Mouse (Mus musculus): ENCODE data around the gene Guca2a. TPM values are rescaled to one million over a fixed set of nuclear protein-coding genes. Genes with fewer than 3 reads are reported as not detected.

The Guca2a gene
- total and polyA plus RNA-seq, 3 experiments: not detected

GRCm38 (mm10) chr4:119665166-119665565 is 27.7 kb downstream of the Guca2a start:
- no peak overlapping the region for H3K4me2 ChIP-seq (ENCODE audit: insufficient read depth, low read depth, poor library complexity, severe bottlenecking)
- H3K27ac ChIP-seq (ENCODE audit: insufficient read depth, low read depth): no peak overlapping the region
- no peaks in the 10 kb centered on the region for H3K27me3 ChIP-seq (replicated peaks)

GRCm38 (mm10) chr4:119666116-119666515 is 28.6 kb downstream of the Guca2a start:
- dilution Hi-C loops (cut with MboI; ENCODE audit: extremely low pct_ligation_motif_present, extremely low pct_unique_long_range_greater_than_20kb, low sequenced_read_pairs) (no loop called here), in situ Hi-C loops (cut with MboI; ENCODE audit: low pct_ligation_motif_present, low pct_unique_long_range_greater_than_20kb, low sequenced_read_pairs) (loop anchor here (5.0 to 25.0 kb wide), 4 partner anchors 34 to 404 kb away; partner anchors contain the start of genes Cldn19, Ppcs and Zmynd12)
- H3K79me2 ChIP-seq (replicated peaks; ENCODE audit: control insufficient read depth, extremely low read depth, insufficient read depth, poor library complexity, severe bottlenecking): no peaks in the 10 kb centered on the region
- no peak overlapping the region for H3K4me2 ChIP-seq (ENCODE audit: insufficient read depth, low read depth, poor library complexity, severe bottlenecking)
- H3K4me1 ChIP-seq (ENCODE audit: control insufficient read depth in 1 of 2, insufficient read depth in 2 of 2): peaks cover 38 to 74% of the 10 kb centered on the region in 2 experiments
- H3K36me3 ChIP-seq (replicated peaks in 1 of 2; ENCODE audit: control insufficient read depth in 1 of 2, insufficient read depth in 1 of 2, low read length in 1 of 2): no peaks in the 10 kb centered on the region
- H3K9ac ChIP-seq (ENCODE audit: insufficient read depth, low read depth): no peak overlapping the region
- H3K9me3 ChIP-seq (replicated peaks; ENCODE audit: low read length): no peaks in the 10 kb centered on the region
- no peaks in the 10 kb centered on the region for H3K27me3 ChIP-seq (replicated peaks)
- no peak overlapping the region for H3K4me3 ChIP-seq (replicated peaks in 1 of 3; ENCODE audit: low read depth in 2 of 3, low read length in 2 of 3, poor library complexity in 1 of 3)
- TF ChIP-seq ETS1 (conservative IDR thresholded peaks at IDR 0.05; ENCODE audit: low read depth, low read length): no peak
- TF ChIP-seq JUN (IDR thresholded peaks at IDR 0.05; ENCODE audit: insufficient read depth, low read depth, low read length): no peak
- no peak for TF ChIP-seq MAFK (IDR thresholded peaks at IDR 0.05; ENCODE audit: insufficient replicate concordance, low read length)
- no peak for TF ChIP-seq JUND (conservative IDR thresholded peaks at IDR 0.05; ENCODE audit: low read depth, low read length)
- no peak for TF ChIP-seq KAT2A (IDR thresholded peaks at IDR 0.05; ENCODE audit: insufficient replicate concordance, low read length)
- TF ChIP-seq POLR2A (IDR thresholded peaks at IDR 0.05; ENCODE audit: low read depth, low read length): no peak
- no peak for TF ChIP-seq MAZ (IDR thresholded peaks at IDR 0.05; ENCODE audit: low read depth, low read length)
- TF ChIP-seq USF2 (conservative IDR thresholded peaks at IDR 0.05; ENCODE audit: low read depth, low read length): no peak
- no peak for TF ChIP-seq RAD21 (IDR thresholded peaks at IDR 0.05; ENCODE audit: low read depth, low read length)
- TF ChIP-seq NELFE (IDR thresholded peaks at IDR 0.05; ENCODE audit: low read depth, low read length): no peak
- no peak for TF ChIP-seq GABPA (IDR thresholded peaks at IDR 0.05; ENCODE audit: insufficient replicate concordance, low read depth, low read length)
- no peak for TF ChIP-seq MXI1 (IDR thresholded peaks at IDR 0.05; ENCODE audit: low read depth, low read length)
- no peak for TF ChIP-seq MEF2A (IDR thresholded peaks at IDR 0.05; ENCODE audit: borderline replicate concordance, low read depth, low read length)
- TF ChIP-seq CTCF (conservative IDR thresholded peaks at IDR 0.05 in 1 of 2, IDR thresholded peaks at IDR 0.05 in 1 of 2; ENCODE audit: low read depth in 2 of 2, low read length in 2 of 2): no peak
- TF ChIP-seq CHD2 (IDR thresholded peaks at IDR 0.05; ENCODE audit: low read length): no peak
- no peak for DNase-seq (ENCODE audit: extremely low read depth)
- H3K27ac ChIP-seq (ENCODE audit: insufficient read depth, low read depth): no peak overlapping the region

More at GRCm38 (mm10) chr4:119665166-119665565, 27.7 kb downstream of the Guca2a start:
- H3K79me2 ChIP-seq (replicated peaks; ENCODE audit: control insufficient read depth, extremely low read depth, insufficient read depth, poor library complexity, severe bottlenecking): no peaks in the 10 kb centered on the region
- peaks cover 34 to 68% of the 10 kb centered on the region in 2 experiments for H3K4me1 ChIP-seq (ENCODE audit: control insufficient read depth in 1 of 2, insufficient read depth in 2 of 2)
- TF ChIP-seq IRF4 (IDR thresholded peaks at IDR 0.05; ENCODE audit: low read depth, low read length) (no peak), KAT2A (IDR thresholded peaks at IDR 0.05; ENCODE audit: insufficient replicate concordance, low read length) (no peak), TCF12 (IDR thresholded peaks at IDR 0.05; ENCODE audit: low read depth, low read length) (no peak), RCOR1 (conservative IDR thresholded peaks at IDR 0.05; ENCODE audit: low read depth, low read length) (no peak), CTCF (conservative IDR thresholded peaks at IDR 0.05 in 1 of 2, IDR thresholded peaks at IDR 0.05 in 1 of 2; ENCODE audit: low read depth in 2 of 2, low read length in 2 of 2) (no peak), ETS1 (conservative IDR thresholded peaks at IDR 0.05; ENCODE audit: low read depth, low read length) (no peak), TBP (conservative IDR thresholded peaks at IDR 0.05; ENCODE audit: low read depth, low read length) (no peak), PAX5 (IDR thresholded peaks at IDR 0.05; ENCODE audit: low read length) (no peak), USF1 (IDR thresholded peaks at IDR 0.05; ENCODE audit: low read depth, low read length) (no peak), MAX (IDR thresholded peaks at IDR 0.05; ENCODE audit: low read length) (no peak)
- dilution Hi-C loops (cut with MboI; ENCODE audit: extremely low pct_ligation_motif_present, extremely low pct_unique_long_range_greater_than_20kb, low sequenced_read_pairs): no loop called here
- in situ Hi-C loops (cut with MboI; ENCODE audit: low pct_ligation_motif_present, low pct_unique_long_range_greater_than_20kb, low sequenced_read_pairs): loop anchor here (5.0 to 25.0 kb wide), 4 partner anchors 33 to 403 kb away; partner anchors contain the start of genes Cldn19, Ppcs and Zmynd12
- no peaks in the 10 kb centered on the region for H3K9me3 ChIP-seq (replicated peaks; ENCODE audit: low read length)
- H3K4me3 ChIP-seq (replicated peaks in 1 of 3; ENCODE audit: low read depth in 2 of 3, low read length in 2 of 3, poor library complexity in 1 of 3): no peak overlapping the region
- DNase-seq (ENCODE audit: extremely low read depth): no peak
- no peaks in the 10 kb centered on the region for H3K36me3 ChIP-seq (replicated peaks in 1 of 2; ENCODE audit: control insufficient read depth in 1 of 2, insufficient read depth in 1 of 2, low read length in 1 of 2)
- no peak overlapping the region for H3K9ac ChIP-seq (ENCODE audit: insufficient read depth, low read depth)

Data from CH12.LX (cell line).